Mouse (Mus musculus) kidney, adult 2 months (tissue): Measurements from ENCODE around the gene D630003M21Rik.

Source experiments
- CTCF ChIP-seq: fragments of 200-500 bp; conservative IDR thresholded peaks from 2 replicates; pipeline ENCODE4 v1.5.1; 2011; ENCODE audit warnings: low read depth, mild to moderate bottlenecking, control low read depth, low read length, moderate library complexity, mixed read lengths; ENCODE audit not compliant: insufficient read depth, insufficient read length
- POLR2A ChIP-seq: fragments of 200-500 bp; IDR thresholded peaks from one replicate; pipeline ENCODE4 v1.6.1; 2011; ENCODE audit warnings: low read depth, low read length, control low read depth

GRCm38 (mm10) chr2:158136205-158136604 is 92.8 kb downstream of the D630003M21Rik start:
- no peak for TF ChIP-seq POLR2A
- no peak for TF ChIP-seq CTCF
